Mouse (Mus musculus) embryonic facial prominence, embryonic 14.5 days (tissue): ENCODE measurements around the gene Atg9a. TPM values are rescaled to one million over a fixed set of nuclear protein-coding genes. Genes with fewer than 3 reads are reported as not detected.

Experiments used
- ATAC-seq: fragments of 200-750 bp; cut with Nextera tagmentation; 2 replicates; pipeline ENCODE4 v1.8.0; 2017; ENCODE audit warnings: low read depth, moderate number of reproducible peaks, moderate TSS enrichment
- DNase-seq: peaks from one replicate; pipeline ENCODE4 v3.0.0-alpha.2; 2015; ENCODE audit warnings: low spot score
- H3K27ac ChIP-seq: fragments of 300-500 bp; sonication (generic); replicated peaks from 2 replicates; pipeline ENCODE4 v1.5.1; 2014; ENCODE audit warnings: low read depth, mild to moderate bottlenecking, low read length, moderate library complexity
- H3K27me3 ChIP-seq: fragments of 300-500 bp; sonication (generic); replicated peaks from 2 replicates; pipeline ENCODE4 v1.6.1; 2014; ENCODE audit warnings: low read length; ENCODE audit not compliant: control insufficient read depth, insufficient read depth
- H3K36me3 ChIP-seq: fragments of 300-500 bp; sonication (generic); 2 replicates; pipeline ENCODE4 v1.6.1; 2014; ENCODE audit warnings: low read length, mixed read lengths; ENCODE audit not compliant: control insufficient read depth, insufficient read depth
- H3K4me1 ChIP-seq: fragments of 300-500 bp; sonication (generic); 2 replicates; pipeline ENCODE4 v1.6.1; 2014; ENCODE audit warnings: antibody characterized with exemption, low read length; ENCODE audit not compliant: control insufficient read depth, insufficient read depth
- H3K4me2 ChIP-seq: fragments of 300-500 bp; sonication (generic); 2 replicates; pipeline ENCODE4 v1.6.1; 2014; ENCODE audit warnings: low read depth, mild to moderate bottlenecking, low read length, moderate library complexity, mixed read lengths
- H3K4me3 ChIP-seq: fragments of 300-500 bp; sonication (generic); 2 replicates; pipeline ENCODE4 v1.5.1; 2014; ENCODE audit warnings: low read depth, mild to moderate bottlenecking, low read length
- H3K9ac ChIP-seq: fragments of 300-500 bp; sonication (generic); 2 replicates; pipeline ENCODE4 v1.6.1; 2014; ENCODE audit warnings: low read depth, mild to moderate bottlenecking, low read length, moderate library complexity, mixed read lengths
- H3K9me3 ChIP-seq: fragments of 300-500 bp; sonication (generic); 2 replicates; pipeline ENCODE4 v1.6.1; 2016; ENCODE audit warnings: low read length; ENCODE audit not compliant: control insufficient read depth
- WGBS: fragments of 180-500 bp; shearing (Covaris S2); extraction: QIAGEN DNeasy Blood & Tissue Kit; methylation state at CpG from one replicate; pipeline ENCODE4 v1.1.7; 2014; 5-methylcytosine and 5-hydroxymethylcytosine counted together
- polyA plus RNA-seq: library from polyadenylated mRNA; unstranded; fragments of >200 nt; fragmentation: Nextera tagmentation; extraction: Ambion mirVana; gene quantifications from 2 replicates; pipeline ENCODE4 v1.2.1, GENCODE M21; 2014

Atg9a gene
- polyA plus RNA-seq, 1 experiment from 2014 or later: 31.9 TPM

DNA sequence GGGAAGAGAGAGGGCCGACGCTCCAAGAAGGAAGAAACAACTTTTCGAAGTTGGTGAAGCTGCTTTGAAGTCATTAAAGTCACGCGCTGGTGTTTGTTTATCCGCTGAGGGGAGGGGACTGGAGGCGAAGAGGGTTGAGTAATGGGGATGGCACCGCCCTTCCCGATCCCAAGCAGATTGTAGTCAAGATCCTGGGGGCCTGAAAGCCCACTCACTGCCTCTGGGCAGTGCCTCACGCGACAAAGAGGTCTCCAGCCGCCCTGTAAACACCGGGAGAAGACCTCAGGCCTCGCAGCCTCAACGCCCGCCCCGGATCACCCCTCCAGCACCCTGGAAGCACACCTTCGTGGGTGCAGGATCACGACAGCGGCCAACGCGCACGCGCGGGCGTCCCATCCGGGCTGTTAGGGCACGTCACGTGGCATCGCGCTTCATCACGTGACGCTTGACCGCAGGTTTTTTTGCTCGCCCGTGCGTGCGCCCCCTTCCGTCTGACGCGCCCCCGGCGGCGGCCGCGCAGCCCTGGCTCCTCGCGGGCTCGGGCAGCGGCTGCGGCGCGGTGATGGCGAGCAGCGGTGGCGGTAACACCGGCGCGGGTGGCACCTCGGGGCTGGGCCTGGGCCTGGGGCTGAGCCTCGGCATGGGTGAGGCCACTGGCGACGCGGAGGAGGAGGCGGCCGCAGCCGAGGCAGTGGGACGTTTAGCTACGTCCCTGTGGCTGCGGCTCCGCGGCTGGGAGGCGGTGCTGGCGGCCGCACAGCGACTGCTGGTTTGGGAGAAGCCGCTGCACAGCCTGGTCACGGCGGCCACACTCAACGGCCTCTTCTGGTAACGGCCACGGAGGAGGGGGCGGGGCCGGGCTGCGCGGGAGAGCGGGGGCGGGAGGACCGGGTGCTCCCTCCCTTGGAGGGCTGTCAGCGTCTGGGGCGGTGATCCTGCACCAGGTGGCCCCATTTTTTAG lies 49.4 kb downstream of the Atg9a start, which contains the start of the genes Cnppd1 and Retreg2:
TSS of gene Cnppd1 (minus strand) at position 411 of the 961 bp plus-strand sequence.
TSS of gene Retreg2 (plus strand) at position 478 of the 961 bp plus-strand sequence.
- H3K9ac ChIP-seq: peak within 1 kb of the TSS; percentile 93
- peak within 1 kb of the TSS; percentile 93 for H3K4me3 ChIP-seq
- H3K27me3 ChIP-seq: no peaks in the 10 kb centered on the region
- peak; percentile 89 for ATAC-seq
- H3K36me3 ChIP-seq: peaks cover 62% of the 10 kb centered on the region
- peaks cover 16% of the 10 kb centered on the region for H3K4me1 ChIP-seq
- peak within 1 kb of the TSS; percentile 92 for H3K27ac ChIP-seq
- peak; percentile 97 for DNase-seq
- 0% methylated on average over 34 of the region's 91 CpGs for WGBS
- peak within 1 kb of the TSS; percentile 96 for H3K4me2 ChIP-seq
- no peaks in the 10 kb centered on the region for H3K9me3 ChIP-seq

DNA sequence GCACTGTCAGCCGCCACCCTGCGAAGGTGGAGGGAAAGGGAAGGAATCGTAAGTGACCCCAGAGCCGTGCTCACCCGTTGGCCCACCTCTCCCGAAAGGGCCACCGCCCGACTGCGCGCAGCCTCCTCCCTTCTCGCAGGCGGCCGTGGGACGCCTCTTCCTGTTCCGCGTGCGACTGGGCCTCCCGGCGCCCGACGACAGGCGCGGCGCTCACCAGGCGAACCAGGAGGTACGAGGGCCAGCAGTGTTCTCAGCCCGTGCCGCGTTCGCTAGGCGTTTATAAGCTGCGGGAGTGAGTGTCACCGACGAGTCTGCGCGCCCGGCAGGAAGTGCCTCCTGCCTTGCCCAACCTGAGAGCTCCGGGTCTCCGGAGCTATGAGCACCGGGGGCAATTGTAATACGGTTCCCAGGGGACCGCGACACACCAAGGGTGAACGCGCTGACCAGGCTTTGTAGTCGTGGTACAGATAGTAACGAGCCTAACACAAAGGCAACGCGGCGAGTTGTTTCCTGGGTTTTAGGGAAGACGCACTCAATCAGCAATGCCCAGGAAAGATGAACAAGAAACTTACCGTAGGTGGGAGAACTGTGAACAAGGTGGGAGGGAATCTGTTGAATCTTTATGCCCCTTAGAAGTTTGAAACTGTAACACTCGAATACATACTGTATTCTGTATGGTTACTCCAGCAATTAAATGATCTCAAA lies 50.4 kb downstream of the Atg9a start:
- Histone ChIP-seq H3K9me3 (no peaks in the 10 kb centered on the region), H3K27me3 (no peaks in the 10 kb centered on the region), H3K36me3 (peaks cover 61% of the 10 kb centered on the region), H3K4me1 (peaks cover 16% of the 10 kb centered on the region), H3K9ac (peak overlapping the region; percentile 93), H3K4me2 (peak overlapping the region; percentile 96), H3K4me3 (peak overlapping the region; percentile 93), H3K27ac (peak overlapping the region; percentile 92)
- DNase-seq: peak; percentile 69
- under 1% methylated on average over 35 of the region's 53 CpGs for WGBS
- ATAC-seq: peak; percentile 27

DNA sequence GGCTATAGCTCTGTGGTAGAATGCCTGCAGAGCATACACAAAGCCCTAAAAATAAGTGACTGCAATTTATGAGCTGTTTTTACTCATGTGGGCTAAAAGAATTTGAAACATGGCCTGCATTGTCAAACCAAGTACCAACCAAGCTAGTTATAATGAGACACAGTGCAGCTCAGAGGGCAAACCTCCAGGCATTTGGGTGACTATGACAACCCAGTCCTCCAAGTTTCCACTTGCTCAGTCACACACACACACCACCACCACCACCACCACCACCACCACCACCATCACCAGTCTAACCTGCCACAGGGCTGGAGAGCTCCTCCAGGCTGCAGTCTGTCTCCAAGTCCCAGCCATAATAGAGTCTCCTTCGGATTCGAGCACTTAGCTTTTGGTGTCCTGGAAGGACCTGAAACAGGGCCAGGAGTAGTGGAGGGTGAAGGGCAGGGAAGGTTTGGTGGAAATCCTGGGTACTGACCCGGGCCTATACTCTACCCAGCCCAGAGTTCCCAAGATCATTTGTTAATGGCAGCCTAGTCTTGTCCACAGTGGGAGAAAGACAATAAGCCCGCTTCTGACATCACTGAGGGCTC lies 51.3 kb downstream of the Atg9a start:
- DNase-seq: no peak
- Histone ChIP-seq H3K9ac (peak overlapping the region; percentile 93), H3K36me3 (peaks cover 61% of the 10 kb centered on the region), H3K27ac (peak overlapping the region; percentile 92; the same call in 1 of the 2 replicates), H3K4me3 (peak overlapping the region; percentile 93), H3K27me3 (no peaks in the 10 kb centered on the region), H3K4me1 (peaks cover 16% of the 10 kb centered on the region), H3K9me3 (no peaks in the 10 kb centered on the region), H3K4me2 (peak overlapping the region; percentile 96)
- 57% methylated on average over 4 of the region's 4 CpGs for WGBS
- ATAC-seq: no peak

DNA sequence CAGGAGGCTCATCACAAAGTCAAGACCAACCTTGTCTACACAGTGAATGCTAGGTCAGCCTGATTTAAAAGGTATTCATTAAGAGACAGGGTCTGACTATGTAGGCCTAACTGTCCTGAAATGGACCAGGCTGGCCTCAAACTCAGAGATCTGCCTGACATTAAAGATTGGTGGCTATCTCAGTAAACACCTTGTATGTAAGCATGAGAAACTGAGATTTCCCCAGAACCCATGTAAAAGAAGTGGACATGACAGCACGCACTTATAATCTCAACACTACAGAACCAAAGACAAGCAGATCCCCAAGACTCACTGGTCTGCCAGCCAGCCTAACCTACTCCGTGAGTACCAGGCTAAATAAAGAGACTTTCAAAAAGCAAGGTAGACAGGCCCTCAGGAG lies 53.5 kb downstream of the Atg9a start:
- H3K4me1 ChIP-seq: peaks cover 10% of the 10 kb centered on the region
- ATAC-seq: no peak
- no peak for DNase-seq
- H3K4me3 ChIP-seq: no peak overlapping the region
- no peak overlapping the region for H3K4me2 ChIP-seq
- H3K27ac ChIP-seq: no peak overlapping the region
- no peaks in the 10 kb centered on the region for H3K9me3 ChIP-seq
- H3K36me3 ChIP-seq: peaks cover 43% of the 10 kb centered on the region
- WGBS: 86% methylated on average over 2 of the region's 2 CpGs
- no peaks in the 10 kb centered on the region for H3K27me3 ChIP-seq
- no peak overlapping the region for H3K9ac ChIP-seq

DNA sequence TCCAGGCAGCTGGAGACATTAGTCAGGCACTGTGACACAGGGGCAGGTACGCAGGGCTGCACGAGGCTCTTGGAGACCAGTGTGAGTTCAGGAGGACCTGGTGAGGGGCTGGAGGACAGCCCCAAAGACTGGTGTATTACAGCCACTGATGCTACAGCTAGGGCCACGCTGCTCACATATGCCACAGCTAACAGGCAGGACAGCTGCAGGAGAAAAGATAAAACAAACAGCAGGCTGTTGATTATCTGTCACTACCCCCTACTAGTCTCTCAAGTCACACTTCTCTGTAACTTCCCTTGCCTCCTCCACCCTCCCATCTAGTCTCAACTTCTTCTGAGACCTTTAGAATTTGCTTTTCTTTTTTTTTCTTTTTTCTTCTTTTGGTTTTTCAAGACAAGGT lies 55.3 kb downstream of the Atg9a start:
- H3K4me3 ChIP-seq: no peak overlapping the region
- no peaks in the 10 kb centered on the region for H3K27me3 ChIP-seq
- 82% methylated on average over 3 of the region's 3 CpGs for WGBS
- H3K36me3 ChIP-seq: peaks cover 43% of the 10 kb centered on the region
- H3K9me3 ChIP-seq: no peaks in the 10 kb centered on the region
- no peak for DNase-seq
- H3K27ac ChIP-seq: no peak overlapping the region
- no peak overlapping the region for H3K9ac ChIP-seq
- H3K4me2 ChIP-seq: no peak overlapping the region
- H3K4me1 ChIP-seq: peaks cover 10% of the 10 kb centered on the region
- no peak for ATAC-seq

DNA sequence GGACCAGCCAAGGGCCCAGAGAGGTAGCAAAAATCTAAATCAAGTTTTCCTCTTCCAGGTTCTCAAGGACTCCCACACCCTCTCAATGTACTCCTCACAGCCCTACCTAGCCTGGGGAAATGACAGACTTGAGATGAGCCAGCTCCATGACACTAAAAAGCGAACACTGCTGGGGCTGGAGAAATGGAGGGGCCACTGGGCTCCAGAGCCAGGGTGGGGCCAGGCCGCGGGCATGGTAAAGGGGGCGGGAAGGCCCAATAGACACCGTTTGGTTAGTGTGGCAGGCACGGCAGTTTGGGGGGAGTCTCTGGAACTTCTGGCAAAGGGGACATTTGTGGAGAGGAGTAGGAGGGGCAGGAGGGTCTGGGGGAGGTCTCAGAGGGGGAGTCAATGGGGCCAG lies 55.7 kb downstream of the Atg9a start:
- 84% methylated on average over 6 of the region's 6 CpGs for WGBS
- no peaks in the 10 kb centered on the region for H3K9me3 ChIP-seq
- peaks cover 43% of the 10 kb centered on the region for H3K36me3 ChIP-seq
- H3K4me3 ChIP-seq: no peak overlapping the region
- ATAC-seq: no peak
- H3K4me1 ChIP-seq: peaks cover 10% of the 10 kb centered on the region
- no peak overlapping the region for H3K9ac ChIP-seq
- H3K4me2 ChIP-seq: no peak overlapping the region
- no peak for DNase-seq
- no peak overlapping the region for H3K27ac ChIP-seq
- no peaks in the 10 kb centered on the region for H3K27me3 ChIP-seq

DNA sequence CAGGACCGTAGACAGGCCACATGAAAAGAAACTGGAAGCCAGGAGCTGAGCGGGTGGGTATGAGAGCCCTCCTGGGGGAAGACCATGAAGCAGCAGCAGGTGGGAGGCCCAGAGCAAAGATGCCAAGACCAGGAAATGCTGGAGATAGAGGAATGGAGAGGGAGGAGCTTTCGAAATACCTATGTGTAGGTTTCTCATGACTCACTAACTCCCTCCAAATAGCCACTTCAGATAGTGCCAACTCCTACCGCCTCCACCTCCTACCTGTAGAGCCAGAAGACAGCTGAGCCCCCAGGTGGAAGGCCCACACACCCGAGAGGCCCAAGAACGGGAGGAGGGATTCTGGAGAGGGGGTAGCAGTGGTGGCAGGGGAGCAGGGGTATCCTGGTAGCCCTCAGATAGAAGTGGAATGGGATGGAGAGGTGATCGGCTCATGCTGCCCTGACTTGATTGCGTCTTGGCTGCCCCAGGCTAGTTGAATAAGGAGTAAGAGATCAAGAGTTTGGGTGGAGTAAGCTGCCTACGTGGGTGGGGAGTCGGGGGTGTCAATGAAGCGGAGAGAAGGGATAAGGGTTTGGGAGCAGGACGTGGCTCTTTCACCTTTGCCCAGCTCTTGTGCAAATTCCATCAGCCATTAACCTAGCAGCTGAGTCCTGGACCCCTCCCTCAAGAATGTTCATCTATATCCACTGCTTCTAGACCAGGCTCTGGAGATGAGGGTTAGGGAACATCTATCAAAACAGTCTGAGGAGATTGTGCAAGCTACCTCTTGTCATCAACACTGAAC lies 58.4 kb downstream of the Atg9a start, which contains the start of gene Slc23a3:
TSS of gene Slc23a3 (minus strand) at position 470 of the 787 bp plus-strand sequence.
- Histone ChIP-seq H3K9me3 (no peaks in the 10 kb centered on the region), H3K4me1 (no peaks in the 10 kb centered on the region), H3K4me2 (no peak within 1 kb of the TSS), H3K27me3 (no peaks in the 10 kb centered on the region), H3K9ac (no peak within 1 kb of the TSS), H3K27ac (no peak within 1 kb of the TSS), H3K4me3 (no peak within 1 kb of the TSS), H3K36me3 (peaks cover 30% of the 10 kb centered on the region)
- 65% methylated on average over 12 of the region's 12 CpGs for WGBS
- DNase-seq (no peak), ATAC-seq (no peak)
